Mouse (Mus musculus): Measurements from ENCODE around the gene Cltc.
"Not testable (repeated sequence)": the region's sequence is repeated elsewhere in the genome, so short reads cannot be mapped to it uniquely, and the experiment has no call there.

Gene Cltc

DNA sequence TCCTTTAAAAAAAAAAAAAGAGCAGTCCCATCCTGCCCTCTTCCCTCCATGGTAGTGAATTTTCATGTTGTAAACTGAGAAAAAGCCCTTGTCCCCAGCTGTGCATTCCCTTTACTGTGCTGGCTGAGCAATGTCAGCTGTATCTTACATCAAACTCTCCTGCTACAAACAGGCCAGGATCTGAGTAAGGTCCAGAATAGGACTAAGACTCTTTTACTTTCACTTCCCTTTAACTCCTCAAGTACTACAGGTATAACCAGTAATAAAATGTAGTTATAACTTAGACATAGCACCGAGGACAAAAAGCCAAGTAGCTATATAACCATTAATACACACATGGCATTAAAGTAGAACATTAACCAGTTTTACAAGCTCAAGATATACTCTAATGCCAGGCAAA is 18.4 kb downstream of the Cltc start:
- DNase-seq (ENCODE audit: low read depth, low spot score), result no peak

DNA sequence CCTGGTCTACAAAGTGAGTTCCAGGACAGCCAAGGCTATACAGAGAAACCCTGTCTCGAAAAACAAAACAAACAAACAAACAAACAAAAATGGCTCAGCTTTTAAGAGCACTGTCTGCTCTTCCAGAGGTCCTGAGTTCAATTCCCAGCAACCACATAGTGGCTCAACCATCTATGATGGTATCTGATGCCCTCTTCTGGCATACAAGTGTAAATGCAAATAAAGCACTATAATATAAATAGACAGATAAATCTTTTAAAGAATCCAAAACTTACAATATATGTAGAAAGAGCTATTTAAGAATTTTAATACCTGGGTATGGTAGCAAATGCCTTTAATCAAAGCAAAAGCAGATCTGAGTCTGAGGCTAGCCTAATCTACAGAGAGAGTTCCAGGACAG is 19.1 kb downstream of the Cltc start:
- not testable (repeated sequence) for DNase-seq (ENCODE audit: low read depth, low spot score)

DNA sequence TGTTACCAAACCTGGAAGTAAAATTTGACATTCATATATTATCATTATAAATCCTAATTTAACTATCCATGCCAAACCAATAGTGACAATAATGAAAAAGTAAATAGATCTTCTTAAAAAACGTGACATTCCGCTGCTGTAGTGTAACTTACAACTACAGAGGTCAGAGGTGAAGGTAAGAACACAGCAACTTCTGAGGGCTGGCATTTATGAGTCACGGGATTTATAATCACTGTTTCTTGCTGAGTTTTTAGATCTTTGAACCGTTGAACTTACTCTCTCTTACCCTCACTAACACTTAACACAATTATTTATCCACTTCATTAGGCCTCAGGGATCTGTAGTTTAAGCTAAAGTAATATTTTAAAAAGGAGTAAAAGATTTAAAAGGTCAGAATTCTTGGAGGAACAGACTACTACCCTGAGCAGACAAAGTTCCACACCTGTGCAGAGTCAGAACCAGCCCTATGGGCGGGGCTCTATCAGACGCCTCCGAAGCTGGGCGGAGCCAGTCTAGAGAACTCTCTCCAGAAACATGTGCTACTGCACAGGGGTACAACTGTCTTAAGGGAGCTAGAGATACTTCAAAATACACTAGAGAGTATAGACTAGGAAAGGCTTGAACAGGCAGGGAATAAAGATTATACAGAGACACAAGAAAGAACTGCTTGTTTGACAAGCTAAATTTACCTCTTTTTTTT is 19.9 kb downstream of the Cltc start:
- no peak for DNase-seq (ENCODE audit: low read depth, low spot score)

- DNase-seq (ENCODE audit: low read depth, low spot score), result no peak
Measured at GRCm38 (mm10) chr11:86734993-86735392, 22.4 kb downstream of the Cltc start.

GRCm38 (mm10) chr11:86734241-86734939 is 23.0 kb downstream of the Cltc start:
- no peak for DNase-seq (ENCODE audit: low read depth, low spot score)

GRCm38 (mm10) chr11:86731443-86731842 is 25.9 kb downstream of the Cltc start:
- DNase-seq (ENCODE audit: low read depth, low spot score), result peak; percentile 67

GRCm38 (mm10) chr11:86725607-86726006 is 31.8 kb downstream of the Cltc start:
- DNase-seq (ENCODE audit: low read depth, low spot score), result no peak

DNA sequence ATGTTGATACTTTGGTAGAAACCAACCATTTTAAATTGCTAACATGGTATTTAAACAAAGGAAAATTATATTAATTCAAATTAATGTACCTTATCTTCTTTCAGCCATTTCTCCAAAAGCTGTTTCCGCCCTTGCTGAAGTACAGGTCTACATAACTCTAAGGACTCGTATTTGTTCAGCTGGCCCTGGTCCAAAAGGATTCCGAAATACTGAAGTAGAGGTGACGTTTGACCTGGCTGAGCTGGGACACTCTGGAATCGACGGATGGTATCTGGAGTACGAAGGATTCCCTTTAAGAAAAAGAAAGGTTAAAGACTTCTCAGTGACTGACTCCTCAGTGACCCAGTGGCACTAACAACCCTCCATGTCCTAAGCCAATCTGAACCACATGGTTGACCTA is 32.4 kb downstream of the Cltc start:
- DNase-seq (ENCODE audit: low read depth, low spot score), result no peak

GRCm38 (mm10) chr11:86724004-86724403 is 33.4 kb downstream of the Cltc start:
- DNase-seq (ENCODE audit: low read depth, low spot score), result no peak

DNA sequence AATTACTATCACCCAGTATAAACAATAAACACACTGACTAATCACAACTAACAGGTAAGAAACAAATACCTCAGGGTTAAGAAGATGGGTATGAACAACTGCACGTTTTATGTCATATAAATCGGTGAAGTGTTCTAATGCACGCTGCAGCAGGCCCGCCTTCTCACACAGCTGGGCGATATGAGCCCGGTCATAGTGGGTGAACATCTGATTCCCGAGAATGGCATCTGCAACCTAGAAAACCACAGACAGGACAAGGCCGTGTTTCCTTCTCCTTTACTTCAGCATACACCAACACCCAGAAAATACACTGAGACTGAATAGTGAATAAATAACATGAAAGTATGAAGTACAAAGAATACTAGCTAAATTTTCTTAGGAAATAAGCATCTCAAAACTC is 38.0 kb downstream of the Cltc start:
- DNase-seq (ENCODE audit: low read depth, low spot score), result no peak

GRCm38 (mm10) chr11:86718369-86718768 is 39.0 kb downstream of the Cltc start:
- DNase-seq (ENCODE audit: low read depth, low spot score), result no peak

- DNase-seq (ENCODE audit: low read depth, low spot score), result no peak
Measured at GRCm38 (mm10) chr11:86717306-86718065, 39.9 kb downstream of the Cltc start.

DNA sequence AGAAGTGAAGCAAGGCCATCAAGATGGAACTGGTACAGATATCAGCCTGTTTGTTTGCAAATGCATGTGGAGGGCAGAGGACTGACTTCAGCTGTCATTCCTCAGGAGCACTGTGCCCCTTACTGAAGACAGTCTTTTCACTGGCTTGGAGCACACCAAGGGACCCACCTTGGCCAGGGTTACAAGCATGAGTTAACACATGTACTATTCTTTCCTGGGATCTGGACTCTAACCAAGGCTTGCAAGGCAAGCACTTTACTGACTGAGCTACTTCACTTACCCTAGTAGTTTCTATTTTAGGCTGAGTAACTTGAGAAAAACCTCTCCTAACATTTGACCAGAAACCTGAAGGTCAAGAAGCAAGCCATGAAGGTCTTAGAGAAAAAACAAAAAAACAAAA is 42.8 kb downstream of the Cltc start:
- DNase-seq (ENCODE audit: low read depth, low spot score), result no peak

- DNase-seq (ENCODE audit: low read depth, low spot score), result no peak
Measured at GRCm38 (mm10) chr11:86701151-86701550, 56.2 kb downstream of the Cltc start.

DNA sequence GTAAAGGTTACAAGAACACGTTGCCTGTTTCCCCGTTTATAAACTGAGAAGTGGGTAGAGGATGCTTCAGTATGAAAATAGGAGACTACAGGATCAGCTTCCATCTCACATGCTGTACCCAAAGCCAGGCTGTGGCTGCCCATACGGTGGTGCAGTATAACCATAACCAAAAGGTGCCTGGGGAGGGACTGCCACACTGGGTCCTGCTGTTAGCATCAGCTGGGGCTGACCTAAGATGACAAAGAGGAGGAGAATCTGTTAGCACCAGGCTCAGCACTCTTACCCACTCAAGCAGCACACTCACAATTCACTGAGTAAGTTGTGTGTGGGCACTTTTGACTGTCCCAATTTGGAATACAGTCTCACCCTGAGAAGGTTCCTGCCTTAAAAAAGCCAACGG is 61.9 kb downstream of the Cltc start:
- DNase-seq (ENCODE audit: low read depth, low spot score), result no peak

DNA sequence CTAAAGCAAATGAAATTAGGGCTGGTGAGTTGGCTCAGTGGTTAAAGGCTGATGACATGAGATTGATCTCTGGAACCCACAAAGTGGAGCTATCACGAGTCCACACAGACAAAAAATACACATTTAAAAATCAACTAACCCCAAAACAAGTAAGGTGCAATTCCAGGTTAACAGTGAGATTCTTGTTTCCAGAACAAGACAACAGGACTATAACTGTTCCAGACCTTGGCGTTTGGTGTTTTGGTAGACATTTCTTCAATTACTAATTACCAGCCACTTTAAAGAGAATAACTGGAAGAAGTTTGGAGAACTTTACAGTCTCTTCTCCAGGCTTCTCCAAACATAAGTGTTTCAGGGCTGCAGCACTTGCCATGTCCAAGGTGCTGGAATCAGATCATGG is 64.8 kb downstream of the Cltc start:
- no peak for DNase-seq (ENCODE audit: low read depth, low spot score)

DNA sequence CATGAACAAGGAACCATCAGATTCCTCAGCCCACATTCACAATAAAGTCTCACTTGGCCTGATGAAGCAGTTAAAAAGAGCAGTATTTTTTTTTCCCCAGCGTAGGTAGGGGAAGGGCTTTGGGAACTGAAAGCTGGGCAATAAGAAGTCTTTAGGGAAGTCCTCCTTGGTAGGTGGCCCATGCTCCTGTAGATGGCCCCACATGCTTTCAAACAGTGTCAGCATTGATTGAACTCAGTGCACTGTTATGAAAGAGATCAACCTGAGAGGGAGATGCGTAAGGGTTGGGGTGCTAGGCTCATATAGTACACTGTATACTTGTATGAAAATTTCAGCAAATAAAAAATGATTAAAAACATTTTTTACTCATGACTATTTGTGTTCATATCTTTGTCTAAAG is 65.4 kb downstream of the Cltc start:
- no peak for DNase-seq (ENCODE audit: low read depth, low spot score)

GRCm38 (mm10) chr11:86691482-86691881 is 65.9 kb downstream of the Cltc start:
- no peak for DNase-seq (ENCODE audit: low read depth, low spot score)

DNA sequence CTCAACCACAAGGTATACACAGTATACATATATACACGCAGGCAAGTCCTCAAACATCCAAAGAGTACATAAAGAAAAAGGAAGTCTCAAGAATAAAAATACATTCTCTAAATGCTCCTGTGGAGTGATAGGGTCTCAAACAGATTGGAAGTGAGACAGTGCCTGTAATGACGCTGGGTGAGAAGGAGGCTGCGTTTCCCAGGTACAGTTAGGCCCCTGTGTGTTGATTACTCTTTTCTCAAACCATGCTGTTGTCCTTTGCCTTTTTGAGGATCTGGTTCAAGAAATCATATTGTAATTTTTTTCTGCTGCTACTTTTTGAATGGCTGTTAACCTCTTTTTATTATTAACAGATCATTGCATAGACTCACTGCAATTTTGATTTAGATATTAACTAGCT is 67.0 kb downstream of the Cltc start:
- DNase-seq (ENCODE audit: low read depth, low spot score), result no peak

DNA sequence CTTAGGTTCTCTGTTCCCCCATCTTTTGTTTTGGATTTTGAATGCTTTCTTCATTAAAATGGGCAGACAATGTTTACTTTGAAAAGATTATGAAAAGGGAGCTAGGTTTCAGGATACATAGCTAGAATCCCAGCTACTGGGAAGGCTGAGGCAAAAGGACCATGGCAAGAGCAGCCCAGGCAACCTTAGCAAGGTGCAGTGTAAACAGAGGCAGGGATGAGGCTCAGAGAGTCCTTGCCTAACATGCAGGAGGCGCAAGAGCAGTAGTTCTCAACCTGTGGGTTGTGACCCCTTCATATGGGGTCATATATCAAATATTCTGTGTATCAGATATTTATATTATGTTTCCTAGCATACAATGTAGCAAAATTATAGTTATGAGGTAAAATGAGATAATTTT is 72.0 kb downstream of the Cltc start:
- no peak for DNase-seq (ENCODE audit: low read depth, low spot score)

GRCm38 (mm10) chr11:86684126-86685012 is 73.0 kb downstream of the Cltc start:
- no peak for DNase-seq (ENCODE audit: low read depth, low spot score)
